ENCODE assay signal across 12 mouse cellular contexts in genomic region chr3:144669944-144670874, GRCm38 (mm10). TPM values are rescaled to one million over a fixed set of nuclear protein-coding genes. Genes with fewer than 3 reads are reported as not detected.
DNase-seq lines count a peak whose midpoint lies in the region; ATAC-seq and TF ChIP-seq lines count a peak whose summit lies in the region.
"Had no signal": no experiment of that assay in that cellular context is flagged by ENCODE, and none has a peak within 500 bp of the region (broad histone marks: within the 10 kb centered on the region; RNA-seq: fewer than 3 reads in every experiment).

No protein-coding gene starts in this region.

- ATAC-seq in stomach, embryonic 16.5 days (ENCODE audit: insufficient read depth, low FRiP score) = peak; percentile 64; the same call in 1 of the 2 replicates

- peaks cover 14% of the 10 kb centered on the region; the same call in 1 of the 2 replicates for H3K4me1 ChIP-seq in heart, embryonic 10.5 days
- H3K4me1 ChIP-seq in liver, adult 2 months (ENCODE audit: control insufficient read depth, insufficient read depth, low read length) = no peaks in the 10 kb centered on the region
- peaks cover 5% of the 10 kb centered on the region for H3K4me1 ChIP-seq in stomach, embryonic 16.5 days (ENCODE audit: control insufficient read depth, insufficient read depth, low read length)
- H3K4me1 ChIP-seq: limb, embryonic 12.5 days had no signal

- no peaks in the 10 kb centered on the region for H3K79me2 ChIP-seq in liver, adult 2 months (ENCODE audit: control insufficient read depth, insufficient read depth, low read length)

- peak overlapping the region; percentile 62; the same call in 1 of the 2 replicates for H3K27ac ChIP-seq in heart, embryonic 10.5 days
- H3K27ac ChIP-seq in liver, adult 2 months (replicated peaks; ENCODE audit: insufficient read depth, low read depth, low read length) = no peak overlapping the region
- no peak overlapping the region for H3K27ac ChIP-seq in stomach, embryonic 16.5 days (ENCODE audit: low read length)
- H3K27ac ChIP-seq: limb, embryonic 12.5 days; neural tube, embryonic 12.5 days had no signal

- no peaks in the 10 kb centered on the region for H3K9me3 ChIP-seq in heart, embryonic 10.5 days
- H3K9me3 ChIP-seq in stomach, embryonic 16.5 days (replicated peaks; ENCODE audit: control insufficient read depth, low read length) = no peaks in the 10 kb centered on the region
- H3K9me3 ChIP-seq: limb, embryonic 12.5 days; neural tube, embryonic 12.5 days had no signal

- TF ChIP-seq POLR2A in liver, adult 2 months (IDR thresholded peaks at IDR 0.05; ENCODE audit: extremely low read depth, insufficient read depth, low read length) = no peak

- no peak for TF ChIP-seq CTCF in liver, adult 2 months (IDR thresholded peaks at IDR 0.05; ENCODE audit: low read depth, low read length)

- WGBS in heart, embryonic 10.5 days = 40% methylated on average over 14 of the region's 14 CpGs
- 57% methylated on average over 14 of the region's 14 CpGs for WGBS in liver, adult 2 months
- WGBS in stomach, embryonic 16.5 days = 68% methylated on average over 14 of the region's 14 CpGs

- no peaks in the 10 kb centered on the region for H3K36me3 ChIP-seq in heart, embryonic 10.5 days
- H3K36me3 ChIP-seq in liver, adult 2 months (ENCODE audit: control insufficient read depth, insufficient read depth, low read length) = no peaks in the 10 kb centered on the region
- no peaks in the 10 kb centered on the region for H3K36me3 ChIP-seq in stomach, embryonic 16.5 days (ENCODE audit: control insufficient read depth, insufficient read depth, low read length)
- H3K36me3 ChIP-seq: limb, embryonic 12.5 days; neural tube, embryonic 12.5 days had no signal

- intact Hi-C loops in left cerebral cortex, postnatal 36 days (cut with DNase I) = no loop called here

- H3K27me3 ChIP-seq in heart, embryonic 10.5 days (ENCODE audit: insufficient read depth, poor library complexity, severe bottlenecking) = no peaks in the 10 kb centered on the region
- no peaks in the 10 kb centered on the region; the same call in 1 of the 2 replicates for H3K27me3 ChIP-seq in liver, adult 2 months (ENCODE audit: control insufficient read depth, insufficient read depth, low read length)
- no peaks in the 10 kb centered on the region for H3K27me3 ChIP-seq in stomach, embryonic 16.5 days (ENCODE audit: control insufficient read depth, insufficient read depth, low read length)
- H3K27me3 ChIP-seq: limb, embryonic 12.5 days; neural tube, embryonic 12.5 days had no signal

- H3K4me3 ChIP-seq in heart, embryonic 10.5 days = no peak overlapping the region
- no peak overlapping the region for H3K4me3 ChIP-seq in liver, adult 2 months (ENCODE audit: insufficient read depth, low read depth, low read length)
- no peak overlapping the region for H3K4me3 ChIP-seq in stomach, embryonic 16.5 days (replicated peaks; ENCODE audit: low read length)
- H3K4me3 ChIP-seq: limb, embryonic 12.5 days; neural tube, embryonic 12.5 days had no signal

- DNase-seq in heart, embryonic 10.5 days (ENCODE audit: low spot score) = peak; percentile 94
- DNase-seq in heart, adult 9 months (ENCODE audit: low spot score in 2 of 2) = no peak
- DNase-seq in retina, embryonic 14.5 days (ENCODE audit: low spot score) = peak; percentile 28
- no peak for DNase-seq in retina, postnatal 1 day
- DNase-seq in liver, adult 2 months (ENCODE audit: extremely low read depth, low read depth, low spot score) = peak; percentile 37
- no peak for DNase-seq in left cerebral cortex, postnatal 36 days (ENCODE audit: low spot score in 2 of 2)
- no peak for DNase-seq in urinary bladder, postnatal 14 days (ENCODE audit: low spot score)
- DNase-seq: cerebellum, postnatal 36 days; kidney, adult 9 months had no signal

- H3K4me2 ChIP-seq in stomach, embryonic 16.5 days (ENCODE audit: low read depth, low read length) = no peak overlapping the region
- H3K4me2 ChIP-seq: limb, embryonic 12.5 days; neural tube, embryonic 12.5 days had no signal

- no peak overlapping the region for H3K9ac ChIP-seq in liver, adult 2 months (ENCODE audit: low read depth, low read length)
- no peak overlapping the region for H3K9ac ChIP-seq in stomach, embryonic 16.5 days (ENCODE audit: low read length)
- H3K9ac ChIP-seq: limb, embryonic 12.5 days; neural tube, embryonic 12.5 days had no signal

RNA-seq across cellular contexts. Expression of gene Sh3glb1, which starts 49.9 kb away (rescaled TPM):
- polyA plus RNA-seq in heart, embryonic 10.5 days (2016; fragmentation: Nextera tagmentation; extraction: Ambion mirVana) = 99.9 and 114 TPM in 2 replicates
- total RNA-seq in liver, adult 2 months (2014; rRNA removed) = 28.2 and 31.8 TPM in 2 replicates
- polyA plus RNA-seq in liver, adult 2 months (2012; rRNA removed) = 7.7 and 8.0 TPM in 2 replicates
- 89.3 and 91.0 TPM in 2 replicates for polyA plus RNA-seq in stomach, embryonic 16.5 days (2015; fragmentation: Nextera tagmentation; extraction: Ambion mirVana)
- 10 to 100 TPM; 59.0 to 62.9 TPM for total RNA-seq in left cerebral cortex, postnatal 36 days (2021)

Comparison
In these comparisons a context has a peak if more than half of its experiments do, and no peak if none do; other contexts are left out.
1. DNase-seq: peak in heart, embryonic 10.5 days (single experiment), retina, embryonic 14.5 days (single experiment) and liver, adult 2 months (single experiment); none in heart, adult 9 months (0 of 2), retina, postnatal 1 day (single experiment), left cerebral cortex, postnatal 36 days (0 of 2) and urinary bladder, postnatal 14 days (single experiment).
2. RNA of gene Sh3glb1, which starts 49.9 kb away (polyA plus RNA-seq): 99.9 to 114 TPM in heart, embryonic 10.5 days and 89.3 to 91.0 TPM in stomach, embryonic 16.5 days; 7.7 to 8.0 TPM in liver, adult 2 months; every median in the first group is over 10 times any median in the second.